Mouse (Mus musculus): Measurements from ENCODE around the gene Tap1. TPM values are rescaled to one million over a fixed set of nuclear protein-coding genes. Genes with fewer than 3 reads are reported as not detected.

Gene Tap1
- polyA plus RNA-seq, 1 experiment from 2014 or later: 1.9 TPM

Other genes starting within 250 kb of the Tap1 start
- gene Pfdn6, start 247.2 kb upstream of the Tap1 start, polyA plus RNA-seq (2014; fragmentation: Nextera tagmentation; extraction: Ambion mirVana): 110 TPM in 2 replicates
- gene Wdr46, start 246.9 kb upstream of the Tap1 start, polyA plus RNA-seq (2014; fragmentation: Nextera tagmentation; extraction: Ambion mirVana): 14.7 and 15.5 TPM in 2 replicates
- gene B3galt4, start 236.1 kb upstream of the Tap1 start, polyA plus RNA-seq (2014; fragmentation: Nextera tagmentation; extraction: Ambion mirVana): 3.8 and 4.6 TPM in 2 replicates
- 27.6 and 30.6 TPM in 2 replicates for gene Vps52, start 231.7 kb upstream of the Tap1 start, polyA plus RNA-seq (2014; fragmentation: Nextera tagmentation; extraction: Ambion mirVana)
- 1,085 and 1,186 TPM in 2 replicates for gene Rps18, start 231.6 kb upstream of the Tap1 start, polyA plus RNA-seq (2014; fragmentation: Nextera tagmentation; extraction: Ambion mirVana)
- 32.3 and 37.8 TPM in 2 replicates for gene H2-K1, start 187.2 kb upstream of the Tap1 start, polyA plus RNA-seq (2014; fragmentation: Nextera tagmentation; extraction: Ambion mirVana)
- 5.4 and 7.4 TPM in 2 replicates for gene Ring1, start 162.9 kb upstream of the Tap1 start, polyA plus RNA-seq (2014; fragmentation: Nextera tagmentation; extraction: Ambion mirVana)
- 46.8 and 57.7 TPM in 2 replicates for gene H2-Ke6, start 159.5 kb upstream of the Tap1 start, polyA plus RNA-seq (2014; fragmentation: Nextera tagmentation; extraction: Ambion mirVana)
- gene Slc39a7, start 155.9 kb upstream of the Tap1 start, polyA plus RNA-seq (2014; fragmentation: Nextera tagmentation; extraction: Ambion mirVana): 48.0 and 53.2 TPM in 2 replicates
- gene Rxrb, start 155.7 kb upstream of the Tap1 start, polyA plus RNA-seq (2014; fragmentation: Nextera tagmentation; extraction: Ambion mirVana): 14.2 and 16.4 TPM in 2 replicates
- gene Col11a2, start 148.1 kb upstream of the Tap1 start, polyA plus RNA-seq (2014; fragmentation: Nextera tagmentation; extraction: Ambion mirVana): 0.32 and 0.51 TPM in 2 replicates
- 0.78 TPM in 1 of 2 replicates, not detected in the other for gene H2-Oa, start 95.2 kb upstream of the Tap1 start, polyA plus RNA-seq (2014; fragmentation: Nextera tagmentation; extraction: Ambion mirVana)
- 5.7 and 9.3 TPM in 2 replicates for gene H2-DMa, start 68.0 kb upstream of the Tap1 start, polyA plus RNA-seq (2014; fragmentation: Nextera tagmentation; extraction: Ambion mirVana)
- gene Brd2, start 64.9 kb upstream of the Tap1 start, polyA plus RNA-seq (2014; fragmentation: Nextera tagmentation; extraction: Ambion mirVana): 72.8 and 74.9 TPM in 2 replicates
- 0.32 and 0.36 TPM in 2 replicates for gene H2-DMb2, start 44.2 kb upstream of the Tap1 start, polyA plus RNA-seq (2014; fragmentation: Nextera tagmentation; extraction: Ambion mirVana)
- gene H2-DMb1, start 34.5 kb upstream of the Tap1 start, polyA plus RNA-seq (2014; fragmentation: Nextera tagmentation; extraction: Ambion mirVana): 0.38 and 0.62 TPM in 2 replicates
- gene Psmb9, start 211 bp downstream of the Tap1 start, polyA plus RNA-seq (2014; fragmentation: Nextera tagmentation; extraction: Ambion mirVana): 1.6 and 1.7 TPM in 2 replicates
- gene Psmb8, start 10.2 kb downstream of the Tap1 start, polyA plus RNA-seq (2014; fragmentation: Nextera tagmentation; extraction: Ambion mirVana): 4.4 and 4.6 TPM in 2 replicates
- 2.1 and 2.8 TPM in 2 replicates for gene Tap2, start 16.0 kb downstream of the Tap1 start, polyA plus RNA-seq (2014; fragmentation: Nextera tagmentation; extraction: Ambion mirVana)
- gene H2-Ob, start 51.4 kb downstream of the Tap1 start, polyA plus RNA-seq (2014; fragmentation: Nextera tagmentation; extraction: Ambion mirVana): not detected in 2 replicates
- gene H2-Ab1, start 70.1 kb downstream of the Tap1 start, polyA plus RNA-seq (2014; fragmentation: Nextera tagmentation; extraction: Ambion mirVana): 7.0 and 10.0 TPM in 2 replicates
- 1.2 and 2.5 TPM in 2 replicates for gene H2-Aa, start 100.3 kb downstream of the Tap1 start, polyA plus RNA-seq (2014; fragmentation: Nextera tagmentation; extraction: Ambion mirVana)
- gene H2-Eb1, start 118.3 kb downstream of the Tap1 start, polyA plus RNA-seq (2014; fragmentation: Nextera tagmentation; extraction: Ambion mirVana): 2.6 and 3.0 TPM in 2 replicates
- not detected in 2 replicates for gene H2-Eb2, start 138.1 kb downstream of the Tap1 start, polyA plus RNA-seq (2014; fragmentation: Nextera tagmentation; extraction: Ambion mirVana)
- not detected in 2 replicates for gene Btnl2, start 167.3 kb downstream of the Tap1 start, polyA plus RNA-seq (2014; fragmentation: Nextera tagmentation; extraction: Ambion mirVana)
- gene Btnl1, start 189.6 kb downstream of the Tap1 start, polyA plus RNA-seq (2014; fragmentation: Nextera tagmentation; extraction: Ambion mirVana): not detected in 2 replicates
- gene BC051142, start 211.3 kb downstream of the Tap1 start, polyA plus RNA-seq (2014; fragmentation: Nextera tagmentation; extraction: Ambion mirVana): not detected in 2 replicates